ENCODE assay signal across 19 mouse cellular contexts in the genomic region with DNA sequence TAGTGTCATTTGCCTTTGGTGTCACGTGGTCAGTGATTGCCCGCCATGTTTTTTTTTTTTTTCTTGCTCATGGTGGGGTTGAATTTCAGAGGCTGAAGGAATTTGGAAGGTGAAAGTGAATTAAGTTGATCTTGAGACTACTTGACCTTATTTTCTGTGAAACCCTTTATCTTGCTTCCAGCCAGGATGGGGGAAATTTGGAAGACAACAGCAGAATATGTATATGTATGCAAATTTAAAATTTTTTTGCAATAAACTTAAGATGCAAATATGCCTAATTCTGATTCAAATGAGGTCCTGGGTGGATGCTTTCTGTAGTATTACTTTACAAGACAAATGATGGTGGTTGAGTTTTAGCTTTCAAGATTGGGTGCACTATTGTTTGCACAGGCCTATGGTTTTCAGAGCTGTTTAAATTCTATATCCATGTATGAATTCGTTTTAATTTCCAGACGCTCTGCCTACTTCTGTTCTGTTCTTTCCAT.
"Had no signal": no experiment of that assay in that cellular context is flagged by ENCODE, and none has a peak within 500 bp of the region (broad histone marks: within the 10 kb centered on the region; RNA-seq: fewer than 3 reads in every experiment).

No protein-coding gene starts in this region.

- H3K4me3 ChIP-seq: midbrain, embryonic 10.5 days; midbrain, embryonic 12.5 days; myocyte; neural tube, embryonic 13.5 days; neural tube, embryonic 15.5 days had no signal

- H3K36me3 ChIP-seq: midbrain, embryonic 10.5 days; midbrain, embryonic 12.5 days; neural tube, embryonic 13.5 days; neural tube, embryonic 15.5 days had no signal

- H3K9ac ChIP-seq: lung, embryonic 14.5 days; midbrain, embryonic 12.5 days; neural tube, embryonic 13.5 days; neural tube, embryonic 15.5 days had no signal

- H3K27me3 ChIP-seq: midbrain, embryonic 12.5 days; neural tube, embryonic 13.5 days; neural tube, embryonic 15.5 days had no signal

- ATAC-seq: midbrain, embryonic 16.5 days had no signal

- H3K4me1 ChIP-seq: midbrain, embryonic 10.5 days; midbrain, embryonic 12.5 days; neural tube, embryonic 13.5 days; neural tube, embryonic 15.5 days had no signal

- DNase-seq: lung, adult 18-20 months; lung, embryonic 14.5 days; lung, postnatal 10 days; lung, postnatal 4 days; midbrain, embryonic 14.5 days; retina, postnatal 1 day; right cerebral cortex, adult 18-20 months; right cerebral cortex, postnatal 25 days; right cerebral cortex, postnatal 4 days; spleen, adult 18-20 months; thymus, adult 18-20 months; thymus, postnatal 14 days; thymus, postnatal 36 days had no signal

- H3K4me2 ChIP-seq: lung, embryonic 14.5 days; midbrain, embryonic 12.5 days; neural tube, embryonic 13.5 days; neural tube, embryonic 15.5 days had no signal

- H3K9me3 ChIP-seq: midbrain, embryonic 10.5 days; midbrain, embryonic 12.5 days; neural tube, embryonic 13.5 days; neural tube, embryonic 15.5 days had no signal

- H3K27ac ChIP-seq: midbrain, embryonic 10.5 days; midbrain, embryonic 12.5 days; neural tube, embryonic 13.5 days; neural tube, embryonic 15.5 days had no signal
